Mouse (Mus musculus) CH12.LX (cell line): ENCODE results near the gene Klhl21. TPM values are rescaled to one million over a fixed set of nuclear protein-coding genes. Genes with fewer than 3 reads are reported as not detected.

ENCODE experiments used
- DNase-seq: peaks from one replicate; pipeline ENCODE4 v3.0.0-alpha.2; 2013; ENCODE audit errors: extremely low read depth
- H3K27ac ChIP-seq: 2 replicates; pipeline ENCODE4 v1.5.1; 2012; ENCODE audit warnings: low read depth, mild to moderate bottlenecking, control low read depth, moderate library complexity; ENCODE audit not compliant: insufficient read depth
- H3K27me3 ChIP-seq: replicated peaks from 2 replicates; pipeline ENCODE3; 2012; ENCODE audit warnings: inconsistent platforms
- H3K36me3 ChIP-seq, 2 experiments: replicated peaks in 1 of 2; 2 replicates each; pipeline versions ENCODE3 to v1.6.1; 2012; ENCODE audit warnings: inconsistent platforms in 1 of 2, low read length in 1 of 2, mild to moderate bottlenecking in 1 of 2, mixed read lengths in 1 of 2, moderate library complexity in 1 of 2; ENCODE audit not compliant: control insufficient read depth in 1 of 2, insufficient read depth in 1 of 2
- H3K4me1 ChIP-seq, 2 experiments: 2 replicates each; pipeline ENCODE4 v1.6.1; 2012; ENCODE audit warnings: inconsistent platforms in 1 of 2, moderate library complexity in 1 of 2; ENCODE audit not compliant: insufficient read depth in 2 of 2, control insufficient read depth in 1 of 2
- H3K4me2 ChIP-seq: 2 replicates; pipeline ENCODE4 v1.6.1; 2012; ENCODE audit warnings: low read depth, mild to moderate bottlenecking, control low read depth; ENCODE audit not compliant: poor library complexity, insufficient read depth, severe bottlenecking
- H3K4me3 ChIP-seq, 3 experiments: fragments of 150-350 bp in 1 of 3; sonication (generic) in 1 of 3; replicated peaks in 1 of 3; 2 replicates each; pipeline versions ENCODE3 to v1.5.1; 2011 to 2012; ENCODE audit warnings: low read depth in 2 of 3, low read length in 2 of 3, mild to moderate bottlenecking in 2 of 3, moderate library complexity in 2 of 3, control low read depth in 1 of 3, improper control_type of control experiment in 1 of 3, inconsistent platforms in 1 of 3, mixed read lengths in 1 of 3; ENCODE audit not compliant: poor library complexity in 1 of 3
- H3K79me2 ChIP-seq: replicated peaks from 2 replicates; pipeline ENCODE4 v1.6.1; 2012; ENCODE audit warnings: mild to moderate bottlenecking, moderate library complexity; ENCODE audit not compliant: control insufficient read depth, poor library complexity, insufficient read depth, severe bottlenecking; ENCODE audit errors: extremely low read depth
- H3K9ac ChIP-seq: 2 replicates; pipeline ENCODE4 v1.6.1; 2012; ENCODE audit warnings: low read depth, mild to moderate bottlenecking, control low read depth, moderate library complexity; ENCODE audit not compliant: insufficient read depth
- H3K9me3 ChIP-seq: replicated peaks from 2 replicates; pipeline ENCODE3; 2012; ENCODE audit warnings: low read length, inconsistent platforms, mixed read lengths
- BHLHE40 ChIP-seq: IDR thresholded peaks from 2 replicates; pipeline ENCODE4 v1.6.1; 2011; ENCODE audit warnings: mild to moderate bottlenecking, low read depth, low read length, improper control_type of control experiment
- CHD1 ChIP-seq: IDR thresholded peaks from 2 replicates; pipeline ENCODE4 v1.6.1; 2012; ENCODE audit warnings: low read depth, low read length, improper control_type of control experiment, inconsistent platforms
- CHD2 ChIP-seq: IDR thresholded peaks from 2 replicates; pipeline ENCODE4 v1.6.1; 2011; ENCODE audit warnings: low read length, improper control_type of control experiment
- CTCF ChIP-seq, 2 experiments: IDR thresholded peaks in 1 of 2; conservative IDR thresholded peaks in 1 of 2; 2 replicates each; pipeline ENCODE4 v1.5.1; 2011 to 2012; ENCODE audit warnings: low read depth in 2 of 2, low read length in 2 of 2, improper control_type of control experiment in 1 of 2, inconsistent platforms in 1 of 2, mild to moderate bottlenecking in 1 of 2, moderate library complexity in 1 of 2
- E2F4 ChIP-seq: IDR thresholded peaks from 2 replicates; pipeline ENCODE4 v1.6.1; 2011; ENCODE audit warnings: low read depth, low read length, improper control_type of control experiment; ENCODE audit not compliant: insufficient replicate concordance
- ELF1 ChIP-seq: IDR thresholded peaks from 2 replicates; pipeline ENCODE4 v1.6.1; 2014; ENCODE audit warnings: low read depth, mild to moderate bottlenecking, inconsistent platforms, low read length, improper control_type of control experiment
- EP300 ChIP-seq: IDR thresholded peaks from 2 replicates; pipeline ENCODE4 v1.6.1; 2011; ENCODE audit warnings: low read length, improper control_type of control experiment
- IRF4 ChIP-seq: IDR thresholded peaks from 2 replicates; pipeline ENCODE4 v1.6.1; 2014; ENCODE audit warnings: low read depth, mild to moderate bottlenecking, inconsistent platforms, low read length, improper control_type of control experiment
- JUN ChIP-seq: IDR thresholded peaks from 2 replicates; pipeline ENCODE4 v1.6.1; 2011; ENCODE audit warnings: low read depth, mild to moderate bottlenecking, low read length, improper control_type of control experiment, moderate library complexity; ENCODE audit not compliant: insufficient read depth
- MAFK ChIP-seq: IDR thresholded peaks from 2 replicates; pipeline ENCODE4 v1.6.1; 2011; ENCODE audit warnings: low read length, improper control_type of control experiment; ENCODE audit not compliant: insufficient replicate concordance
- MAX ChIP-seq: IDR thresholded peaks from 2 replicates; pipeline ENCODE4 v1.6.1; 2011; ENCODE audit warnings: low read length, improper control_type of control experiment
- MEF2A ChIP-seq: IDR thresholded peaks from 2 replicates; pipeline ENCODE4 v1.6.1; 2014; ENCODE audit warnings: low read depth, mild to moderate bottlenecking, inconsistent platforms, low read length, improper control_type of control experiment, borderline replicate concordance
- MXI1 ChIP-seq: IDR thresholded peaks from 2 replicates; pipeline ENCODE4 v1.6.1; 2011; ENCODE audit warnings: mild to moderate bottlenecking, low read depth, low read length, improper control_type of control experiment
- MYC ChIP-seq: IDR thresholded peaks from 2 replicates; pipeline ENCODE4 v1.6.1; 2011; ENCODE audit warnings: low read depth, mild to moderate bottlenecking, improper control_type of control experiment, low read length
- NELFE ChIP-seq: IDR thresholded peaks from 2 replicates; pipeline ENCODE4 v1.6.1; 2011; ENCODE audit warnings: low read depth, low read length, improper control_type of control experiment
- NRF1 ChIP-seq: IDR thresholded peaks from 2 replicates; pipeline ENCODE4 v1.6.1; 2014; ENCODE audit warnings: low read depth, mild to moderate bottlenecking, inconsistent platforms, low read length, improper control_type of control experiment, moderate library complexity
- PAX5 ChIP-seq: IDR thresholded peaks from 2 replicates; pipeline ENCODE4 v1.6.1; 2012; ENCODE audit warnings: low read length, inconsistent platforms, mixed read lengths
- RAD21 ChIP-seq: IDR thresholded peaks from 2 replicates; pipeline ENCODE4 v1.6.1; 2011; ENCODE audit warnings: low read depth, mild to moderate bottlenecking, low read length, improper control_type of control experiment, moderate library complexity
- SIN3A ChIP-seq: IDR thresholded peaks from 2 replicates; pipeline ENCODE4 v1.6.1; 2012; ENCODE audit warnings: low read length, improper control_type of control experiment, inconsistent platforms
- SMC3 ChIP-seq: IDR thresholded peaks from 2 replicates; pipeline ENCODE4 v1.6.1; 2011; ENCODE audit warnings: low read depth, low read length, improper control_type of control experiment
- UBTF ChIP-seq: IDR thresholded peaks from 2 replicates; pipeline ENCODE4 v1.6.1; 2012; ENCODE audit warnings: low read depth, mild to moderate bottlenecking, inconsistent platforms, low read length, improper control_type of control experiment, moderate library complexity
- ZMIZ1 ChIP-seq: IDR thresholded peaks from 2 replicates; pipeline ENCODE4 v1.6.1; 2012; ENCODE audit warnings: low read depth, mild to moderate bottlenecking, inconsistent platforms, low read length, improper control_type of control experiment
- ZNF384 ChIP-seq: IDR thresholded peaks from 2 replicates; pipeline ENCODE4 v1.6.1; 2012; ENCODE audit warnings: low read depth, low read length, improper control_type of control experiment, inconsistent platforms
- dilution Hi-C: fragments of 300-500 bp; cut with MboI; formaldehyde crosslinking; loops from 2 replicates; pipeline ENCODE4 v1.14.3; 2020; ENCODE audit warnings: low sequenced_read_pairs; ENCODE audit not compliant: extremely low pct_unique_long_range_greater_than_20kb, extremely low pct_ligation_motif_present
- in situ Hi-C: fragments of 300-500 bp; cut with MboI; formaldehyde crosslinking; loops from 3 replicates; pipeline ENCODE4 v1.14.3; 2019; ENCODE audit warnings: low sequenced_read_pairs, low pct_ligation_motif_present, low pct_unique_long_range_greater_than_20kb, mixed read lengths
- polyA plus RNA-seq: library from polyadenylated mRNA; unstranded; fragments of >175 nt; gene quantifications from 2 replicates; pipeline ENCODE4 v1.2.1, GENCODE M21; 2012; ENCODE audit warnings: low read depth; ENCODE audit not compliant: insufficient read length
- total RNA-seq, 2 experiments: library from RNA; depleted of rRNA; stranded (reverse); fragments of 300-350 nt in 1 of 2; fragments of >200 nt in 1 of 2; gene quantifications; 2 replicates each; pipeline ENCODE4 v1.2.3; 2012 to 2014

Gene Klhl21
- total and polyA plus RNA-seq, 3 experiments = 4.4 to 9.4 (median 7.1) TPM

DNA sequence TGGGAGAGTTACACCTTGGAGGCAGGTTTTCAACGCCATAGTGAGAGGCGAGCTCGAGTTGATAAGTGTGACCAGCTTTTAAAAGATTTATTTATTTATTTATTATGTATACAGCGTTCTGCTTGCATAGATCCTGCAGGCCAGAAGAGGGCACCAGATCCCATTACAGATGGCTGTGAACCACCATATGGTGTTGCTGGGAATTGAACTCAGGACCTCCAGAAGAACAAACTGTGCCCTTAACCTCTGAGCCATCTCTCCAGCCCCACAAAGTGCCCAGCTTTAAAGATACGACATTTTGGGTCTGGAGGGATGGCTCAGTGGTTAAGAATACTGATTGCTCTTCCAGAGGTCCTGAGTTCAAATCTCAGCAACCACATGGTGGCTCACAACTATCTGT is 20.5 kb downstream of the Klhl21 start (continued):
- no peak for TF ChIP-seq BHLHE40

DNA sequence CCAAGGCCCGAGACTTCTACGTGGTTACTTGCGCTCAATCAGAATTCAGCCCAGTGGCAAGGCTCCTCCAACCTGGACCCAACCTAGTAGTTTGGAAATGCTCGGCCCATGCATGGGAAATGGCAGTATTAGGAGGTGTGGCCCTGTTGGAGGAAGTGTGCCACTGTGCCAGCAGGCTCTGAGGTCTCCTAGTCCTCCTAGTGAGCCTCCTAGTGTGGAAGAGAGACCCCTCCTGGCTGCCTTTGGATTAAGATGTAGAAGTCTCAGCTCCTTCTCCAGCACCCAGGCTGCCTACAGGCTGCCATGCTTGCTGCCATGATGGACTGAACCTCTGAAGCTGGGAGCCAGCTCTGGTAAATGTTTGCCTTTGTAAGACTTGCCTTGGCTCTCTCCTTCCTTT is 21.4 kb downstream of the Klhl21 start:
- no peak overlapping the region for H3K4me2 ChIP-seq
- peaks cover 3% of the 10 kb centered on the region for H3K27me3 ChIP-seq
- H3K79me2 ChIP-seq = peaks cover 18% of the 10 kb centered on the region
- in situ Hi-C loops = loop anchor here (5.0 kb wide), 1 partner anchor 53 kb away; no protein-coding TSS in a partner anchor
- H3K9ac ChIP-seq = no peak overlapping the region
- dilution Hi-C loops = no loop called here
- H3K9me3 ChIP-seq = no peaks in the 10 kb centered on the region
- H3K36me3 ChIP-seq = peaks cover 0 to 15% of the 10 kb centered on the region in 2 experiments
- H3K4me3 ChIP-seq = no peak overlapping the region
- peaks cover 20 to 31% of the 10 kb centered on the region in 2 experiments for H3K4me1 ChIP-seq
- peak; percentile 19 for DNase-seq
- TF ChIP-seq SMC3 (peak; percentile 23; the same call in 1 of the 2 replicates), CTCF (conservative IDR thresholded peaks at IDR 0.05 in 1 of 2, IDR thresholded peaks at IDR 0.05 in 1 of 2; ENCODE audit: low read depth in 2 of 2, low read length in 2 of 2) (peak in 1 of 2 experiments; percentile 30; a peak in 1 of 4 replicates), RAD21 (peak; percentile 20), PAX5 (no peak)
- TF ChIP-seq, all 38 proteins: peak for 3
- H3K27ac ChIP-seq = no peak overlapping the region

DNA sequence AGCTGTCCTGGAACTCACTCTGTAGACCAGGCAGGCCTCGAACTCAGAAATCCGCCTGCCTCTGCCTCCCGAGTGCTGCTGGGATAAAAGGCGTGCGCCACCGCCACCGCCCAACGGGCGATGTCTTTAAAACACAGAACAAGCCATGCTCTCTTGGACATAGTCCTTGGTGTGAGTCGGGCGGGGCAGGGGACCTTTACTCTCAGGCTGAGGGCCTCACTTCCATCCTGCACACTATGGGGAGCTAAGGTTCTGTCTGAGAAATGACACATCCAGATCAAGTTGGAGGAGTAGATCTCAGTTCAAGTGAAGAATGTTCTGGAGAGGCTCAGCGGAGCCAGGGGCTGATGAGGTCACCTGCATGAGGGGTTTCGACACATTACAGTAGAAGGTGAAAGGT is 24.3 kb downstream of the Klhl21 start:
- dilution Hi-C loops = no loop called here
- H3K4me1 ChIP-seq = peaks cover 9 to 12% of the 10 kb centered on the region in 2 experiments
- no peak overlapping the region for H3K4me3 ChIP-seq
- DNase-seq = no peak
- no peaks in the 10 kb centered on the region for H3K79me2 ChIP-seq
- in situ Hi-C loops = loop anchor here (5.0 kb wide), 1 partner anchor 56 kb away; no protein-coding TSS in a partner anchor
- H3K9ac ChIP-seq = no peak overlapping the region
- peaks cover 3% of the 10 kb centered on the region for H3K27me3 ChIP-seq
- H3K4me2 ChIP-seq = no peak overlapping the region
- H3K27ac ChIP-seq = no peak overlapping the region
- no peak for TF ChIP-seq SIN3A
- no peak for TF ChIP-seq EP300
- TF ChIP-seq ZMIZ1 = no peak
- no peak for TF ChIP-seq E2F4
- no peak for TF ChIP-seq JUN
- no peak for TF ChIP-seq CHD2
- TF ChIP-seq MYC = no peak
- no peak for TF ChIP-seq NELFE
- TF ChIP-seq ZNF384 = no peak
- TF ChIP-seq MXI1 = no peak
- TF ChIP-seq MEF2A = no peak
- no peak for TF ChIP-seq CHD1
- no peak for TF ChIP-seq NRF1
- no peak for TF ChIP-seq ELF1
- no peak for TF ChIP-seq MAFK
- TF ChIP-seq MAX = no peak
- TF ChIP-seq UBTF = no peak
- TF ChIP-seq IRF4 = no peak
- H3K9me3 ChIP-seq = no peaks in the 10 kb centered on the region
- no peaks in the 10 kb centered on the region for H3K36me3 ChIP-seq
